Mouse (Mus musculus) MEL-GATA-1-ER (cell line): ENCODE measurements around the gene Lypd8.
"Not testable (repeated sequence)": the region's sequence is repeated elsewhere in the genome, so short reads cannot be mapped to it uniquely, and the experiment has no call there.

Experiments used
- DNase-seq: peaks from one replicate; pipeline ENCODE4 v3.0.0-alpha.2; 2012; ENCODE audit warnings: low read depth; ENCODE audit errors: extremely low read depth

Lypd8 gene

GRCm38 (mm10) chr11:58378763-58379278 lies at the start of gene Lypd8:
Gene Lypd8 (plus strand): TSS chr11:58379043.
- no peak for DNase-seq

GRCm38 (mm10) chr11:58329906-58330275 lies 49.0 kb upstream of the Lypd8 start:
- no peak for DNase-seq

GRCm38 (mm10) chr11:58330276-58331148 lies 48.3 kb upstream of the Lypd8 start, which contains the start of the genes Zfp672 and Sh3bp5l:
Gene Zfp672 (minus strand): TSS chr11:58330339.
Gene Sh3bp5l (plus strand): TSS chr11:58330724.
- peak; percentile 95 for DNase-seq

- DNase-seq = no peak
Observed at GRCm38 (mm10) chr11:58331149-58331495, 47.7 kb upstream of the Lypd8 start.

GRCm38 (mm10) chr11:58331546-58331945 lies 47.3 kb upstream of the Lypd8 start:
- no peak for DNase-seq

- no peak for DNase-seq
Observed at GRCm38 (mm10) chr11:58334746-58335145, 44.1 kb upstream of the Lypd8 start.

GRCm38 (mm10) chr11:58346745-58347144 lies 32.1 kb upstream of the Lypd8 start:
- DNase-seq = no peak

- no peak for DNase-seq
Observed at GRCm38 (mm10) chr11:58350628-58351027, 28.2 kb upstream of the Lypd8 start.

- DNase-seq = no peak
Observed at GRCm38 (mm10) chr11:58351179-58351578, 27.7 kb upstream of the Lypd8 start.

- peak; percentile 66 for DNase-seq
Observed at GRCm38 (mm10) chr11:58352681-58353548, 25.9 kb upstream of the Lypd8 start.

GRCm38 (mm10) chr11:58353709-58354108 lies 25.1 kb upstream of the Lypd8 start:
- DNase-seq = no peak

GRCm38 (mm10) chr11:58354476-58354875 lies 24.4 kb upstream of the Lypd8 start:
- DNase-seq = no peak

GRCm38 (mm10) chr11:58354927-58355326 lies 23.9 kb upstream of the Lypd8 start:
- no peak for DNase-seq

- no peak for DNase-seq
Observed at GRCm38 (mm10) chr11:58357042-58357441, 21.8 kb upstream of the Lypd8 start.

GRCm38 (mm10) chr11:58357844-58358534 lies 20.9 kb upstream of the Lypd8 start:
- DNase-seq = no peak

GRCm38 (mm10) chr11:58362562-58362961 lies 16.3 kb upstream of the Lypd8 start:
- DNase-seq = not testable (repeated sequence)

GRCm38 (mm10) chr11:58364454-58364853 lies 14.4 kb upstream of the Lypd8 start:
- no peak for DNase-seq

GRCm38 (mm10) chr11:58366191-58366590 lies 12.7 kb upstream of the Lypd8 start:
- not testable (repeated sequence) for DNase-seq

GRCm38 (mm10) chr11:58377273-58377672 lies 1.6 kb upstream of the Lypd8 start:
- no peak for DNase-seq

- no peak for DNase-seq
Observed at GRCm38 (mm10) chr11:58377686-58378085, 1.2 kb upstream of the Lypd8 start.

GRCm38 (mm10) chr11:58379516-58379915 lies 673 bp downstream of the Lypd8 start:
- DNase-seq = peak; percentile 10
